Mouse (Mus musculus): ENCODE data around the gene Lhfpl2. TPM values are rescaled to one million over a fixed set of nuclear protein-coding genes. Genes with fewer than 3 reads are reported as not detected.
"Not testable (repeated sequence)": the region's sequence is repeated elsewhere in the genome, so short reads cannot be mapped to it uniquely, and the experiment has no call there.

Gene Lhfpl2
- polyA plus RNA-seq (2014; fragmentation: Nextera tagmentation; extraction: Ambion mirVana), result 81.8 and 91.3 TPM in 2 replicates

DNA sequence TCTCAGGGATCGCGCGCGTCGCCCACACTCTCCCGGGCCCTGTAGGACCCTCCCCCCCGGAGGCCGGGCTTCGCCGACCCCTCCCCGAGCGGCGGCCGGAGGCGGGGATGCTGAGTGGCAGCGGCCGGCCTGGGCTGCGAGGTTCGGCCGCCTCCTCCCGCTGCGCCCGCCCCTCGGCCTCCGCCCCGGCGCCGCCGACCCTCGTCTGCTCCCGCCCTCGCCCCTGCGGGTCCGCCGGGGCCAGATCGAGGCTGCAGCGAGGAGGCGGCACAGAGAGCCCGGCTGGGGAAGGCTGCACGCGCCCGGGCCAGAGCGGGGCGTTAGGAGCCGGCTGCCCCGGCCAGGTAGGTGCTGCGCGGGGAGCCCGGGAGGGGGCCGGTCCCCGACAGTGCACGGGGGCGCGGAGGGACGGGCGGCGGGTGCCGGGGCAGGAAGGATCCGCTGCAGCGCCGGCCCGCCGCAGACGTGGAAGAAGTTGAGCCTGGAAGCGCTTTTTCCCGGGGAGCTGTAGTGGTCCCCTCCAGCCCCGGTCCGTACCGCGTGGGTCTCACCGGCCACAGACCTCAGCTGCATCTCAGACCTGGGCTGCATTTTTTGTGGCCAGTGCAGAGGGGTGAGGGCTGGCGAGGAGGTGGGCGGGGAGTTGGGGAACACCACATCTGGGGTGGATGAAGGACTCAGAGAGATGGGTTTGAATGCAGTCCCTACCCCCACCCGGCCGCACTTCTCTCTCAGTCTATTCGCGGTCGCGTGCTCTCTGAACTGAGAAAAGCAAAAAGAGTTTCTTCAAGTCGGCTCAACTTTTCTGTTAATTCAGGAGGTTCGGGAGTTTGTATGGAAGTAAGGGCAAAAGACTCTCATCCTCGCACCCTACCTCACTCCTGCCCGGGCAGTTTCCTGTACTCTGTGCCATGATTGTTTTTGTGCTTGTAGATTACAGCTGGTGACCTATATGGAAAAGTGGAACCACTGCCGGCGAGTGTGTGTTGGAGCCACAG is at the start of gene Lhfpl2:
Gene Lhfpl2, plus strand, starts transcription at position 234 of the 998 bp plus-strand sequence.
- DNase-seq (ENCODE audit: low spot score) (peak; percentile 90), ATAC-seq (ENCODE audit: low read depth) (peak; percentile 91)
- H3K9ac ChIP-seq (ENCODE audit: low read depth, low read length), result peak within 1 kb of the TSS; percentile 90
- no peaks in the 10 kb centered on the region for H3K9me3 ChIP-seq (ENCODE audit: control insufficient read depth, low read length)
- H3K27me3 ChIP-seq (replicated peaks; ENCODE audit: control insufficient read depth, insufficient read depth, low read length), result no peaks in the 10 kb centered on the region
- H3K27ac ChIP-seq (replicated peaks; ENCODE audit: low read depth, low read length), result peak within 1 kb of the TSS; percentile 93
- peak within 1 kb of the TSS; percentile 86 for H3K4me2 ChIP-seq (ENCODE audit: low read depth, low read length)
- no peaks in the 10 kb centered on the region for H3K36me3 ChIP-seq (ENCODE audit: control insufficient read depth, insufficient read depth, low read length)
- H3K4me1 ChIP-seq (ENCODE audit: control insufficient read depth, insufficient read depth, low read length), result peaks cover 9% of the 10 kb centered on the region
- peak within 1 kb of the TSS; percentile 95 for H3K4me3 ChIP-seq (ENCODE audit: low read depth, low read length)
- WGBS, result under 1% methylated on average over 32 of the region's 85 CpGs

DNA sequence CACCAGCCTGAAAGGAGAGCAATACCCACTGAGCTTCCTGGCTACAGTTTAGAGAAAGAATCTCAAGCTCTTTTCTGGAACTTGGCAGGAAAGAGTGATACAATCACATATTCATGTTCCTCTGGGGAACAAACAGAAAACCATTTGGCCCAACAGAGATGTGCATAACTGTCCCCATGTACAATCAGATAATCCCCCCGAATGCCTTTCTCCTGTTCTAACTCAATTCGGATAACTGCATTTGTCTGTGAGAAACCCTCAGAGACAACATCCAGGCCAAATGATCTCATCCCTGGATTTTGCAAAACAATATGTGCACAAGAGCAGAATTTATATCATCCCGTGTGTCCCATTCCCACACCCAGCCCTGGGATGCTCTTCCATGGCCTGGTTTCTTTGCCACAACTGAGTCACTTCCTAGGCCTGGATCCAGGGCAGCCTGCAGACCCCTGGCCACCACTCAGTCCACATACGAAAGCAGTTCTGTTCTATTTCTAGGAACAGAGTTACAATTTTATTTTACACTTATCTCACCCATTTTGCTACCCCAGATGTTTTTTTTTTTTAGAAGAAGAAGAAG is 45.5 kb upstream of the Lhfpl2 start:
- Histone ChIP-seq H3K27ac (replicated peaks; ENCODE audit: low read depth, low read length) (no peak overlapping the region), H3K9me3 (ENCODE audit: control insufficient read depth, low read length) (no peaks in the 10 kb centered on the region), H3K36me3 (ENCODE audit: control insufficient read depth, insufficient read depth, low read length) (no peaks in the 10 kb centered on the region), H3K4me2 (ENCODE audit: low read depth, low read length) (no peak overlapping the region), H3K27me3 (replicated peaks; ENCODE audit: control insufficient read depth, insufficient read depth, low read length) (no peaks in the 10 kb centered on the region), H3K4me1 (ENCODE audit: control insufficient read depth, insufficient read depth, low read length) (0 out of 2 replicates have a peak, but pooled peaks cover 4% of the 10 kb centered on the region), H3K9ac (ENCODE audit: low read depth, low read length) (no peak overlapping the region), H3K4me3 (ENCODE audit: low read depth, low read length) (no peak overlapping the region)
- DNase-seq (ENCODE audit: low spot score) (peak; percentile 83), ATAC-seq (ENCODE audit: low read depth) (peak; percentile 83)
- WGBS, result 67% methylated on average over 4 of the region's 4 CpGs

DNA sequence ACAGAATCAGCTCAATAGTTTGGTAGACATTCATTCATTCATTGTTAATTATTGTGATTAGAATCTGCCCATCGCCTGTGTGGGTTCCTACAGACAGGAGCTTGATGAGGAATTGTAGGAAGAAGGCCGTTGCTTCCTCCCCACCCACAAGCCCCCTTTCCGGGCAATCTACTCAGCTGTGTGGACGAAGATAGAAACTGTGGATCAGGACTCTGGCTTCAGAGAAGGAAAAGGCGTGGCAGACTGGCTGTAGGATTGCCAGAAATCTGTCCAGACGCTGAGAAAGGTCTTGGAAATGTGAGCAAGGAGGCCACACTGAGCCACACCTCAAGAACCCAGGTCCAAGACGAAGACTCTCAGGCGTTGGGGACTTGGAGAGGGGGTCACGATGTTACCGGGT is 43.6 kb upstream of the Lhfpl2 start:
- DNase-seq (ENCODE audit: low spot score) (no peak), ATAC-seq (ENCODE audit: low read depth) (no peak)
- Histone ChIP-seq H3K9ac (ENCODE audit: low read depth, low read length) (no peak overlapping the region), H3K4me2 (ENCODE audit: low read depth, low read length) (no peak overlapping the region), H3K27me3 (replicated peaks; ENCODE audit: control insufficient read depth, insufficient read depth, low read length) (no peaks in the 10 kb centered on the region), H3K4me1 (ENCODE audit: control insufficient read depth, insufficient read depth, low read length) (0 out of 2 replicates have a peak, but pooled peaks cover 4% of the 10 kb centered on the region), H3K4me3 (ENCODE audit: low read depth, low read length) (no peak overlapping the region), H3K36me3 (ENCODE audit: control insufficient read depth, insufficient read depth, low read length) (no peaks in the 10 kb centered on the region), H3K27ac (replicated peaks; ENCODE audit: low read depth, low read length) (no peak overlapping the region), H3K9me3 (ENCODE audit: control insufficient read depth, low read length) (no peaks in the 10 kb centered on the region)
- 84% methylated on average over 10 of the region's 10 CpGs for WGBS

DNA sequence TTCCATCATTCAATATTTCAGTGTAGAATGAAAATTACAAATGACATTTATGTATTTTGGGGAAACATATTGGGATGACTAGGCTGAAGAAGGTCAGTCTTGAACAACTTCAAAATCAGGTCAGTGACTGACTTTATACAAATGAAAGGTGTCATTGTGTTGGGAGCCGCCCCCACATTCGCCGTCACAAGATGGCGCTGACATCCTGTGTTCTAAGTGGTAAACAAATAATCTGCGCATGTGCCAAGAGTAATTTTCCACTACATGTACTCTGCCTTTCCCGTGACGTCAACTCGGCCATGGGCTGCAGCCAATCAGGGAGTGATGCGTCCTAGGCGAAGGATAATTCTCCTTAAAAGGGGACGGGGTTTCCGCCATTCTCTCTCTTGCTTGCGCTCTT is 33.0 kb upstream of the Lhfpl2 start:
- not testable (repeated sequence) for H3K27ac ChIP-seq (replicated peaks; ENCODE audit: low read depth, low read length); H3K9me3 ChIP-seq (ENCODE audit: control insufficient read depth, low read length); H3K4me3 ChIP-seq (ENCODE audit: low read depth, low read length); H3K4me2 ChIP-seq (ENCODE audit: low read depth, low read length); H3K27me3 ChIP-seq (replicated peaks; ENCODE audit: control insufficient read depth, insufficient read depth, low read length); H3K9ac ChIP-seq (ENCODE audit: low read depth, low read length); ATAC-seq (ENCODE audit: low read depth); DNase-seq (ENCODE audit: low spot score); H3K36me3 ChIP-seq (ENCODE audit: control insufficient read depth, insufficient read depth, low read length)
- WGBS, result 69% methylated on average over 8 of the region's 13 CpGs
- H3K4me1 ChIP-seq (ENCODE audit: control insufficient read depth, insufficient read depth, low read length), result peaks cover 16% of the 10 kb centered on the region

- no peaks in the 10 kb centered on the region for H3K36me3 ChIP-seq (ENCODE audit: control insufficient read depth, insufficient read depth, low read length)
- no peaks in the 10 kb centered on the region for H3K27me3 ChIP-seq (replicated peaks; ENCODE audit: control insufficient read depth, insufficient read depth, low read length)
- H3K4me2 ChIP-seq (ENCODE audit: low read depth, low read length), result no peak overlapping the region
- H3K27ac ChIP-seq (replicated peaks; ENCODE audit: low read depth, low read length), result peak overlapping the region; percentile 78
- no peak overlapping the region for H3K9ac ChIP-seq (ENCODE audit: low read depth, low read length)
- WGBS, result 47% methylated on average over 10 of the region's 10 CpGs
- ATAC-seq (ENCODE audit: low read depth), result peak; percentile 63; the same call in 1 of the 2 replicates
- peak; percentile 75 for DNase-seq (ENCODE audit: low spot score)
- peaks cover 20% of the 10 kb centered on the region for H3K4me1 ChIP-seq (ENCODE audit: control insufficient read depth, insufficient read depth, low read length)
- no peak overlapping the region for H3K4me3 ChIP-seq (ENCODE audit: low read depth, low read length)
- H3K9me3 ChIP-seq (ENCODE audit: control insufficient read depth, low read length), result no peaks in the 10 kb centered on the region
These were observed 28.4 kb upstream of the Lhfpl2 start for GRCm38 (mm10) chr13:94029147-94029546.

DNA sequence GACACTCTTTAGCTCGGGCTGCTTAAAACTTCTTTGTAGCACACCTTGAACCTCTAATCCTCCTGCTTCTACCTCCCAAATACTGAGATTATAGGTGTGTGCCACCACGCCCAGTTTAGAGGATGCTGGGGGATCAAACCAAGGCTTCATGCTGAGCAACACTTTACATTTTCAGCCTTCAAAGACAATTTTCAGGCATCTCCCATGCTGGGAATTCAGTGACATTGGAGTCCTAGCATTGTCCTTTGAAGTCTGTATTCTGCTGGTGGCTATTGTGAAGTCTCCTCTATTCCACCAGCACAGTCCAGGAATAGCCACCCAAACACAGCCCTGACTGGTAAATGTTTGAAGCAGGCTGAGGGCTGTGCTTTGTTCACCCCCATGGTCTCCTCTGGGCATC is 27.0 kb upstream of the Lhfpl2 start:
- no peak overlapping the region for H3K9ac ChIP-seq (ENCODE audit: low read depth, low read length)
- 84% methylated on average over 2 of the region's 2 CpGs for WGBS
- H3K27me3 ChIP-seq (replicated peaks; ENCODE audit: control insufficient read depth, insufficient read depth, low read length), result no peaks in the 10 kb centered on the region
- peaks cover 20% of the 10 kb centered on the region for H3K4me1 ChIP-seq (ENCODE audit: control insufficient read depth, insufficient read depth, low read length)
- no peak for ATAC-seq (ENCODE audit: low read depth)
- no peaks in the 10 kb centered on the region for H3K36me3 ChIP-seq (ENCODE audit: control insufficient read depth, insufficient read depth, low read length)
- no peaks in the 10 kb centered on the region for H3K9me3 ChIP-seq (ENCODE audit: control insufficient read depth, low read length)
- H3K4me2 ChIP-seq (ENCODE audit: low read depth, low read length), result no peak overlapping the region
- H3K27ac ChIP-seq (replicated peaks; ENCODE audit: low read depth, low read length), result no peak overlapping the region
- H3K4me3 ChIP-seq (ENCODE audit: low read depth, low read length), result no peak overlapping the region
- DNase-seq (ENCODE audit: low spot score), result no peak

DNA sequence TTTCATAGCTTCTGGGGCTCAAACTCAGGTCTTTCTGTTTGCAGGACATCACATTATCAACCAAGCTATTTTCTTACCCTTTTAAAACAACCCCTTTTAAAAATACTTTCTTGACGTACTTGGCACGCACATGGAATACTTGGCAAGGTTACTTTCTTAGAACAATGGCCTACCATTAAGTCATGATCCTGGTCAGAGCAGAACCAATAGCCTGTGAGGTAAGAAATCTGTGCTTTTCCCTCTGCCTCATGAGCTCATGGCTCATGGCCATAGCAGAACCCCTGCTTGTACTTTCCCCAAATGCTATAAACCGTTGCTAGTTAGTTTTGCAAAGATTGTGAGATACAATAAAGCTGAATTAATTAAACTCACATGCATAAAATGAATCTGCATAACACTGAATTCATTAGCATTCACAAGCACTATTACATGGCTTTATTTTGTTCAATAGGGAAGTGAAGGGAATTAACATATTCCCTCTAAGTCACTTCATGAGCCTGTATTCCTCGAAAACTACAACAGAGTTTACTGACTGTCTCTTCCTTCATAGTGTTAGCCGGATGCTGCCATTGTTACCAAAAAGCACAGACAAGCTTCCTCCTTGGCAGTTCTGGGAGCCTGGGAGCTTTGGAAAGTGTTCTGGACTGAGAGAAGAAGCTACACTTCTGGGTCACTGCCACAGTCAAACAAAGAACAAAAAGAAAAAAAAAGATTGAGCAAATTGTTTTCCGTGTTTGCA is 20.1 kb upstream of the Lhfpl2 start:
- Histone ChIP-seq H3K9me3 (ENCODE audit: control insufficient read depth, low read length) (no peaks in the 10 kb centered on the region), H3K4me2 (ENCODE audit: low read depth, low read length) (no peak overlapping the region), H3K36me3 (ENCODE audit: control insufficient read depth, insufficient read depth, low read length) (no peaks in the 10 kb centered on the region), H3K4me1 (ENCODE audit: control insufficient read depth, insufficient read depth, low read length) (peaks cover 3% of the 10 kb centered on the region), H3K4me3 (ENCODE audit: low read depth, low read length) (no peak overlapping the region), H3K27me3 (replicated peaks; ENCODE audit: control insufficient read depth, insufficient read depth, low read length) (no peaks in the 10 kb centered on the region), H3K27ac (replicated peaks; ENCODE audit: low read depth, low read length) (peak overlapping the region; percentile 69), H3K9ac (ENCODE audit: low read depth, low read length) (no peak overlapping the region)
- ATAC-seq (ENCODE audit: low read depth) (no peak), DNase-seq (ENCODE audit: low spot score) (peak; percentile 45)
- WGBS, result 48% methylated on average over 6 of the region's 6 CpGs

DNA sequence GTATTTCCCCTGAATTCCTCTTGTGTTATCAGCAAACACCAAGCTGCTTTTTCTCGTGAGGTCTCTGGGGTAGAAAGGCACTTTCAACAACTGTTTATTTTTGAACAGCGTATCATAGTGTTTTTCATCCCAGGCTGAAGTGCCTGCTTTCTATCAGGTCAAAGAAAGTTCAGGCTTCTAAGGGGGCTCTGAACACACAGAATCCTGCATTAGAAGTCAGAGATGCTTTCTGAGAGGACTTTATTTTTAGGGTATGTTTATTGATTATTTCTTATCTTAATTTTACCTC is 19.6 kb upstream of the Lhfpl2 start:
- Histone ChIP-seq H3K27me3 (replicated peaks; ENCODE audit: control insufficient read depth, insufficient read depth, low read length) (no peaks in the 10 kb centered on the region), H3K4me3 (ENCODE audit: low read depth, low read length) (no peak overlapping the region), H3K27ac (replicated peaks; ENCODE audit: low read depth, low read length) (peak overlapping the region; percentile 69), H3K36me3 (ENCODE audit: control insufficient read depth, insufficient read depth, low read length) (no peaks in the 10 kb centered on the region), H3K4me1 (ENCODE audit: control insufficient read depth, insufficient read depth, low read length) (peaks cover 3% of the 10 kb centered on the region), H3K9me3 (ENCODE audit: control insufficient read depth, low read length) (no peaks in the 10 kb centered on the region), H3K4me2 (ENCODE audit: low read depth, low read length) (no peak overlapping the region), H3K9ac (ENCODE audit: low read depth, low read length) (no peak overlapping the region)
- ATAC-seq (ENCODE audit: low read depth) (no peak), DNase-seq (ENCODE audit: low spot score) (no peak)
- WGBS, result 23% methylated on average over 2 of the region's 2 CpGs
